Mouse (Mus musculus) small intestine, adult 2 months (tissue): ENCODE measurements around the gene St6galnac1.
"Not testable (repeated sequence)": the region's sequence is repeated elsewhere in the genome, so short reads cannot be mapped to it uniquely, and the experiment has no call there.

Experiments
- CTCF ChIP-seq: fragments of 200-500 bp; IDR thresholded peaks from 2 replicates; pipeline ENCODE4 v1.5.1; 2012; ENCODE audit warnings: low read depth, mild to moderate bottlenecking, control low read depth, inconsistent platforms, low read length, moderate library complexity, mixed read lengths; ENCODE audit not compliant: insufficient replicate concordance, insufficient read length; ENCODE audit errors: extremely low read depth
- POLR2A ChIP-seq: fragments of 200-500 bp; IDR thresholded peaks from 2 replicates; pipeline ENCODE4 v1.6.1; 2012; ENCODE audit warnings: low read depth, mild to moderate bottlenecking, control low read depth, inconsistent platforms, low read length, moderate library complexity

GRCm38 (mm10) chr11:116731060-116731580 lies 44.2 kb downstream of the St6galnac1 start:
- not testable (repeated sequence) for TF ChIP-seq CTCF, POLR2A
